ENCODE assay signal across 1 mouse cellular context in the genomic region with DNA sequence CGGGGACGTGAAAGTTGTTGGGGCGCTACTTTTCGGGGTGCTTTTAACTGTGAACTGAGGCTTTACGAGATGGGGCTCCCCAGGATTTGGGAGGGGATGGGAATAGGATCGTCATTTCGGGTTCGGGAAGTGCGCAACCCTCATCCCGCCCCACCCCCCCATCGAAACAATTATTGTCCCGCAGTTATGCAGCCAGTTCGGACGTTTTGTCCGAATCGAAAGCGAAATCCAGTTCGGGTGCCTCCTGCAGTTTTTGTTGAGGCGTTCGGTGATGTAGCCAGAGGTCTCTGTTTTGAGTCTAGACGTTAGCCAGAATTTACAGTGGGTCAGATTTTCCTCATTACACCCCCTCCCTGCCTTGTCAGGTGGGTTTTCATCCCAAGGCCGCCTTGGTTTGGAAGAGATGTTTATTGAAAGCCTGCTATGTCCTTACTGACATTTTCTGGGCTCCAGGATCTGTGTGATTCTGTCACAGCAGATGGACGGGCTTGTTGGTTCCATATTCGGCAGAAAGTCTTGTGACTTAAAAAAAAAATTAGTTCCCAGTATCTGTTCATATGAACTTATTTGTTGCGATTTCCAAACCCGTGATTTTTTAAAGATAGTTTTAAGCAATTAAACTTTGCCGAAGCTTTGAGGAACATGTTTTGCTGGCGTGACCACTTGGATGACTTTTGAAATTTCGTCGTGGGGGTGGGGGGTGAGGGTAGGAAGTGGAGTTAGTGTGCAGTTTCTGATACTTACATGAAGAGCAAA.
TF ChIP-seq lines count a peak whose summit lies in the region.

No protein-coding gene starts in this region.

TF ChIP-seq in MEL, 35 proteins besides CTCF, POLR2A, EP300 and RAD21 (continued from another document):
- TF ChIP-seq NELFE (IDR thresholded peaks at IDR 0.05; ENCODE audit: low read depth, low read length): peak; percentile 31; the same call in 1 of the 2 replicates
- TF ChIP-seq MAX (IDR thresholded peaks at IDR 0.05; ENCODE audit: low read length): 0 out of 2 replicates have a peak, but pooled peaks have one; percentile 57
TF ChIP-seq in MEL: peak in this region for 6.
